Mouse (Mus musculus) limb, embryonic 14.5 days (tissue): Measurements from ENCODE around the gene Srpk2. TPM values are rescaled to one million over a fixed set of nuclear protein-coding genes. Genes with fewer than 3 reads are reported as not detected.

ENCODE experiments used
- ATAC-seq: fragments of 200-750 bp; cut with Nextera tagmentation; 2 replicates; pipeline ENCODE4 v1.8.0; 2017; ENCODE audit warnings: low read depth, moderate number of reproducible peaks, moderate TSS enrichment; ENCODE audit not compliant: low FRiP score
- DNase-seq: peaks from one replicate; pipeline ENCODE4 v3.0.0-alpha.2; 2015; ENCODE audit warnings: low spot score
- H3K27ac ChIP-seq: fragments of 300-500 bp; sonication (generic); replicated peaks from 2 replicates; pipeline ENCODE4 v1.5.1; 2014; ENCODE audit warnings: low read depth, mild to moderate bottlenecking, low read length, moderate library complexity, mixed read lengths
- H3K27me3 ChIP-seq: fragments of 300-500 bp; sonication (generic); 2 replicates; pipeline ENCODE4 v1.6.1; 2014; ENCODE audit warnings: low read length, mixed read lengths; ENCODE audit not compliant: control insufficient read depth, insufficient read depth
- H3K36me3 ChIP-seq: fragments of 300-500 bp; sonication (generic); 2 replicates; pipeline ENCODE4 v1.6.1; 2014; ENCODE audit warnings: mild to moderate bottlenecking, low read length, moderate library complexity, mixed read lengths; ENCODE audit not compliant: control insufficient read depth, insufficient read depth
- H3K4me1 ChIP-seq: fragments of 300-500 bp; sonication (generic); 2 replicates; pipeline ENCODE4 v1.6.1; 2014; ENCODE audit warnings: antibody characterized with exemption, low read length, mixed read lengths; ENCODE audit not compliant: control insufficient read depth, insufficient read depth
- H3K4me2 ChIP-seq: fragments of 300-500 bp; sonication (generic); replicated peaks from 2 replicates; pipeline ENCODE4 v1.6.1; 2014; ENCODE audit warnings: low read depth, mild to moderate bottlenecking, low read length, moderate library complexity; ENCODE audit not compliant: severe bottlenecking
- H3K4me3 ChIP-seq: fragments of 300-500 bp; sonication (generic); replicated peaks from 2 replicates; pipeline ENCODE4 v1.5.1; 2014; ENCODE audit warnings: low read length
- H3K9ac ChIP-seq: fragments of 300-500 bp; sonication (generic); 2 replicates; pipeline ENCODE4 v1.6.1; 2014; ENCODE audit warnings: mild to moderate bottlenecking, low read depth, low read length, moderate library complexity; ENCODE audit not compliant: severe bottlenecking
- H3K9me3 ChIP-seq: fragments of 300-500 bp; sonication (generic); 2 replicates; pipeline ENCODE4 v1.6.1; 2016; ENCODE audit warnings: low read length; ENCODE audit not compliant: control insufficient read depth
- POLR2A ChIP-seq: fragments of 200-500 bp; IDR thresholded peaks from 2 replicates; pipeline ENCODE4 v1.8.0; 2012; ENCODE audit warnings: inconsistent platforms, mild to moderate bottlenecking, moderate library complexity, borderline replicate concordance; ENCODE audit not compliant: insufficient read depth, insufficient read length; ENCODE audit errors: extremely low read depth
- WGBS: fragments of 180-500 bp; shearing (Covaris S2); extraction: QIAGEN DNeasy Blood & Tissue Kit; methylation state at CpG from one replicate; pipeline ENCODE4 v1.1.7; 2014; 5-methylcytosine and 5-hydroxymethylcytosine counted together
- polyA plus RNA-seq, 2 experiments: library from polyadenylated mRNA; depleted of rRNA in 1 of 2; stranded (reverse) in 1 of 2; unstranded in 1 of 2; fragments of >200 nt; fragmentation: Nextera tagmentation in 1 of 2; extraction: Ambion mirVana in 1 of 2; gene quantifications; 2 replicates each; pipeline versions ENCODE4 v1.2.1 to v1.2.3; 2012 to 2014

Srpk2 gene
- polyA plus RNA-seq, 2 experiments = 44.1 to 60.8 TPM

DNA sequence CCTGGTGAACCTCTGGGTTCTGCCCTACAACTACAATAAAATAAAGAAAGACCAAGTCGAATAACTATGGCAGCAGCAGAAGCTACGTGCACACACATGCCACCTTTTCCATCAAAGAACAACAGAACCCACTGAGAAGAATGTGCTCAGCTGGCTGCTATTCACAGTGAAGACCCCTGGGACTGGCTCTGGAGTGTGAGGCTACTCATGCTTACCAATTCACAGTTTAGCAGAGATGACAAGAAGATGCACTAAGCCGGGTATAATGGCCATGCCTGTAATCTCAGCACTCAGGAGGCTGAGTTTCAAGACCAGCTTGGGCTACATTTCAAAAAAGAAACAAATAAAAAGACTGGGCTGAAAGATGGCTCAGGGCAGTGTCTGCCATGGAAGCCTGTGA, 167.5 kb downstream of the Srpk2 start:
- Histone ChIP-seq H3K27ac (no peak overlapping the region), H3K4me1 (no peaks in the 10 kb centered on the region), H3K27me3 (no peaks in the 10 kb centered on the region), H3K9ac (no peak overlapping the region), H3K4me2 (no peak overlapping the region), H3K9me3 (no peaks in the 10 kb centered on the region), H3K4me3 (no peak overlapping the region), H3K36me3 (peaks cover 64% of the 10 kb centered on the region)
- WGBS = 83% methylated on average over 3 of the region's 3 CpGs
- DNase-seq (no peak), ATAC-seq (no peak)
- TF ChIP-seq POLR2A = no peak

DNA sequence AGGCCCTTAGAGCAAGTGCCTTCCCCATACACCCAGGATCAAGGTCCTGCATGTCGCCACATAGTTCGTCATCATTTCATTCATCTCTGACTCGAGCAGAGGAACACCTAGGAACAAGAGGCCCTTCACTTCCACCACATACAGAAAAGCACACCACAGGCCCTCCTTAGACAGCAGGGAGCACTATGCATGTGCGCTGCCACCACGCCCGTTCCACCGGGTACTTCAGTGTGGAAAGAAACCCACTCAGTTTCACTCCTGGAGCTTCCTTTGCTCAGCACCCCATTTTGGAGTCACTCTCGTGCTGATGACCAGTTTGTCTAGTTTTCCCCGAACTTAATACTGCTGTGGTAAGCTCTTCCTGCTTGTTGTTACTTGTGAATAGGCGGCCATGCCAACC, 169.4 kb downstream of the Srpk2 start:
- H3K36me3 ChIP-seq = peaks cover 57% of the 10 kb centered on the region
- H3K4me2 ChIP-seq = no peak overlapping the region
- WGBS = 93% methylated on average over 10 of the region's 10 CpGs
- no peaks in the 10 kb centered on the region for H3K4me1 ChIP-seq
- no peak for ATAC-seq
- H3K27ac ChIP-seq = no peak overlapping the region
- H3K9ac ChIP-seq = no peak overlapping the region
- no peak for TF ChIP-seq POLR2A
- H3K27me3 ChIP-seq = no peaks in the 10 kb centered on the region
- no peaks in the 10 kb centered on the region for H3K9me3 ChIP-seq
- no peak overlapping the region for H3K4me3 ChIP-seq
- DNase-seq = no peak

DNA sequence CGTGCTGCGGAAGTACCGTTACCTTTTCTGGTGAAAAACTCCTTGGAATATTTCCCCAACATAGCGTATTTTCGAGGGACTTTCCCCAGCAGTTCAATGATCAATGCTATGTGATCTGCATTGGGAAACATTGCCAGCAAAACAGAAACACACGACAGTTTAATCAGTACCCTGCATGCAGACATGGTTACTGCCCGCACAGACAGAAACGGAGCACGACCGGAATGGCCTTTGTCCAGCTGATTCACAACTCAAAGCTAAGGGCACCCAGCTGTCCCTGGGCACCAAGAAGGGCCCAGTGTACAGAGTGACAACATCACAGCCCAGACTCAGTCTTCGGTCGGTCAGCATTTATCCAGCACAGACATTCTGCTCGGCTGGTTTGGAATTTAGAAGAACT, 170.9 kb downstream of the Srpk2 start:
- WGBS = 95% methylated on average over 13 of the region's 13 CpGs
- TF ChIP-seq POLR2A = no peak

GRCm38 (mm10) chr5:23512556-23512955, 171.9 kb downstream of the Srpk2 start:
- DNase-seq (no peak), ATAC-seq (no peak)
- Histone ChIP-seq H3K9me3 (no peaks in the 10 kb centered on the region), H3K4me1 (no peaks in the 10 kb centered on the region), H3K9ac (no peak overlapping the region), H3K4me2 (no peak overlapping the region), H3K27me3 (no peaks in the 10 kb centered on the region), H3K36me3 (peaks cover 49% of the 10 kb centered on the region), H3K27ac (no peak overlapping the region), H3K4me3 (no peak overlapping the region)
- WGBS = 84% methylated on average over 4 of the region's 7 CpGs
- no peak for TF ChIP-seq POLR2A

More for the DNA sequence above, 170.9 kb downstream of the Srpk2 start:
- H3K4me2 ChIP-seq = no peak overlapping the region
- H3K27me3 ChIP-seq = no peaks in the 10 kb centered on the region
- no peaks in the 10 kb centered on the region for H3K4me1 ChIP-seq
- H3K4me3 ChIP-seq = no peak overlapping the region
- DNase-seq = no peak
- H3K36me3 ChIP-seq = peaks cover 52% of the 10 kb centered on the region
- no peaks in the 10 kb centered on the region for H3K9me3 ChIP-seq
- ATAC-seq = no peak
- H3K27ac ChIP-seq = no peak overlapping the region
- no peak overlapping the region for H3K9ac ChIP-seq

GRCm38 (mm10) chr5:23511456-23511855, 173.0 kb downstream of the Srpk2 start:
- no peak for ATAC-seq
- H3K27ac ChIP-seq = no peak overlapping the region
- no peaks in the 10 kb centered on the region for H3K27me3 ChIP-seq
- WGBS = 93% methylated on average over 5 of the region's 5 CpGs
- no peaks in the 10 kb centered on the region for H3K4me1 ChIP-seq
- no peak overlapping the region for H3K4me3 ChIP-seq
- no peaks in the 10 kb centered on the region for H3K9me3 ChIP-seq
- H3K4me2 ChIP-seq = no peak overlapping the region
- H3K9ac ChIP-seq = no peak overlapping the region
- peaks cover 46% of the 10 kb centered on the region for H3K36me3 ChIP-seq
- TF ChIP-seq POLR2A = no peak
- no peak for DNase-seq

DNA sequence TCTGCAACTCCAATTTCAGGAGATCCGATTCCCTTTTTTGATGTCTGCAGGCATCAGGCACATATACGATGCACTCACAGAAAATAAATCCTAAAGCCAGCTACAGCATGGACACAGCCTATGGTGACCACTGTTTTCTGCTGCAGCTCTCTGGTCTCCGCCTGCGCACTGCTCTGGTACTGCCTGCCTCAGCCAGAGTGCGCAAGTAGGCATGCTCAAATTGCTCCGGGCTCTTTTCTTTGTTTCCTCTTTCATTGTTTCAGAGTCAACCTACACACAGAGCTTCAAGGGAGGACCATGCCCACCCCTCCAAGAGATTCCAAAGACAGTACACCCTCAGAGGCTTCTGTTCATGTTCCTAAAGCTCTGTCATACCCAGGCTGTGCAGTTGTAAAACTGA, 175.8 kb downstream of the Srpk2 start:
- H3K4me1 ChIP-seq = no peaks in the 10 kb centered on the region
- DNase-seq (no peak), ATAC-seq (no peak)
- TF ChIP-seq POLR2A = no peak
- H3K27ac ChIP-seq = no peak overlapping the region
- H3K36me3 ChIP-seq = peaks cover 36% of the 10 kb centered on the region
- 93% methylated on average over 6 of the region's 6 CpGs for WGBS
- no peaks in the 10 kb centered on the region for H3K9me3 ChIP-seq
- no peak overlapping the region for H3K4me3 ChIP-seq
- H3K4me2 ChIP-seq = no peak overlapping the region
- H3K9ac ChIP-seq = no peak overlapping the region
- no peaks in the 10 kb centered on the region for H3K27me3 ChIP-seq
